ENCODE assay signal across 25 mouse cellular contexts in the genomic region with DNA sequence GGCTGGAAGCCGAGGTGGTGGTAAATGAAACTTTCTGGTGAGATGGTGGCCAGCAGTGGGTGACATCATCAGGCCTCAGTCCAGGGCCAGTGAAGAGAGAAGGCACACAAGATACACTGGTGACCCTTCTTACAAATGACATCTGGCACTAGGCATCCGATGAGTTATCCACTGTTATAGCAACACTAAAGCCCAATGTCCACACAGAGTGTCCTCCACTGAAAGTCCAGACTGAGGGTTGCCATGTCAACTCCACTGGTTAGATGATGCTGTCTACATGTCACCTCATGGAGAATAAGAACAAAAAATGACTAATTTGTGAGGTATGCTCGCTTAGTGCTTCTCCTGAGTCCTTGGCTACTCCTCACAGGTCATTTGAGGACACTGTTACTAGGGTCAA.
DNase-seq lines count a peak whose midpoint lies in the region; ATAC-seq and TF ChIP-seq lines count a peak whose summit lies in the region.
"Had no signal": no experiment of that assay in that cellular context is flagged by ENCODE, and none has a peak within 500 bp of the region (broad histone marks: within the 10 kb centered on the region; RNA-seq: fewer than 3 reads in every experiment).

No protein-coding gene starts in this region.

- TF ChIP-seq CTCF in lung, postnatal 0 days (IDR thresholded peaks at IDR 0.05) = no peak
- no peak for TF ChIP-seq CTCF in lung, adult 2 months (IDR thresholded peaks at IDR 0.05; ENCODE audit: insufficient read depth, low read length)

- no peaks in the 10 kb centered on the region for H3K9me3 ChIP-seq in lung, postnatal 0 days (ENCODE audit: low read length)
- H3K9me3 ChIP-seq: embryonic facial prominence, embryonic 12.5 days had no signal

- DNase-seq in adrenal gland, postnatal 14 days = peak; percentile 22
- no peak for DNase-seq in adrenal gland, postnatal 25 days
- DNase-seq in lung, postnatal 0 days (ENCODE audit: low spot score) = no peak
- DNase-seq in lung, adult 2 months = no peak
- DNase-seq in 3134 (ENCODE audit: extremely low read depth, insufficient read length, low spot score) = peak; percentile 51
- DNase-seq in Muller cell, postnatal 12 days (ENCODE audit: inconsistent ontology term) = peak; percentile 90
- no peak for DNase-seq in retina, embryonic 14.5 days (ENCODE audit: low spot score)
- DNase-seq: B cell, adult 2 months; cerebellum, adult 11-12 months; cerebellum, adult 9-10 months; cerebellum, postnatal 25 days; forebrain, postnatal 0 days; gastrocnemius, adult 2 months; gastrocnemius, postnatal 36 days; heart, adult 11 months; heart, postnatal 36 days; kidney, adult 11 months had no signal

- 0 out of 2 replicates have a peak, but pooled peaks have one; percentile 17 for TF ChIP-seq EP300 in lung, postnatal 0 days (IDR thresholded peaks at IDR 0.05)

- ATAC-seq in lung, postnatal 0 days = peak; percentile 66
- ATAC-seq: activated CD4-positive, CD25-positive, alpha-beta regulatory T cell, adult 4 months; CD4-positive, CD25-positive, alpha-beta regulatory T cell, adult 4 months; forebrain, postnatal 0 days; hindbrain, embryonic 16.5 days; inflammation-experienced regulatory T-cells, adult 6 months had no signal

- H3K4me3 ChIP-seq in lung, postnatal 0 days (ENCODE audit: low read depth, low read length) = no peak overlapping the region
- H3K4me3 ChIP-seq in lung, adult 2 months (replicated peaks; ENCODE audit: extremely low read depth, low read depth, low read length) = no peak overlapping the region
- H3K4me3 ChIP-seq: embryonic facial prominence, embryonic 12.5 days; forebrain, embryonic 12.5 days; gastrocnemius, adult 2 months; heart, embryonic 13.5 days had no signal

- H3K4me1 ChIP-seq in lung, postnatal 0 days (ENCODE audit: insufficient read depth, low read depth, low read length) = no peaks in the 10 kb centered on the region
- H3K4me1 ChIP-seq in lung, adult 2 months (ENCODE audit: control insufficient read depth, insufficient read depth, low read length) = no peaks in the 10 kb centered on the region

- H3K27ac ChIP-seq in lung, postnatal 0 days (ENCODE audit: low read length) = no peak overlapping the region
- H3K27ac ChIP-seq: embryonic facial prominence, embryonic 12.5 days; forebrain, embryonic 12.5 days; gastrocnemius, adult 2 months; heart, embryonic 13.5 days had no signal

- no peak for TF ChIP-seq POLR2A in lung, adult 2 months (IDR thresholded peaks at IDR 0.05; ENCODE audit: borderline replicate concordance, extremely low read depth, low read depth, low read length)

- no peaks in the 10 kb centered on the region for H3K36me3 ChIP-seq in lung, postnatal 0 days (ENCODE audit: insufficient read depth, low read length)
- H3K36me3 ChIP-seq: embryonic facial prominence, embryonic 12.5 days; forebrain, embryonic 12.5 days; G1E; heart, embryonic 13.5 days had no signal

- no peak overlapping the region for H3K9ac ChIP-seq in lung, postnatal 0 days (replicated peaks; ENCODE audit: low read depth)
- H3K9ac ChIP-seq: embryonic facial prominence, embryonic 12.5 days; forebrain, embryonic 12.5 days; forebrain, postnatal 0 days; heart, embryonic 13.5 days had no signal

- no peak overlapping the region for H3K4me2 ChIP-seq in lung, postnatal 0 days (replicated peaks; ENCODE audit: low read depth, low read length)
- H3K4me2 ChIP-seq: embryonic facial prominence, embryonic 12.5 days; forebrain, embryonic 12.5 days; heart, embryonic 13.5 days had no signal

- no peaks in the 10 kb centered on the region for H3K27me3 ChIP-seq in lung, postnatal 0 days (replicated peaks; ENCODE audit: insufficient read depth, low read length)
- H3K27me3 ChIP-seq: embryonic facial prominence, embryonic 12.5 days had no signal

- 70% methylated on average over 3 of the region's 3 CpGs for WGBS in lung, postnatal 0 days
- 70% methylated on average over 3 of the region's 3 CpGs for WGBS in lung, adult 2 months

Comparison
In these comparisons a context has a peak if more than half of its experiments do, and no peak if none do; other contexts are left out.
1. DNase-seq: peak in adrenal gland, postnatal 14 days (single experiment), 3134 (single experiment) and Muller cell, postnatal 12 days (single experiment); none in adrenal gland, postnatal 25 days (single experiment), lung, postnatal 0 days (single experiment), lung, adult 2 months (single experiment) and retina, embryonic 14.5 days (single experiment).